Mouse (Mus musculus) lung, adult 2 months (tissue): ENCODE results near the gene Inpp5k.

Source experiments
- CTCF ChIP-seq: fragments of 200-500 bp; IDR thresholded peaks from 2 replicates; pipeline ENCODE4 v1.5.1; 2011; ENCODE audit warnings: mild to moderate bottlenecking, low read length, control low read depth; ENCODE audit not compliant: insufficient read depth
- POLR2A ChIP-seq: fragments of 200-500 bp; IDR thresholded peaks from 2 replicates; pipeline ENCODE4 v1.6.1; 2011; ENCODE audit warnings: low read depth, mild to moderate bottlenecking, control low read depth, low read length, borderline replicate concordance; ENCODE audit errors: extremely low read depth

DNA sequence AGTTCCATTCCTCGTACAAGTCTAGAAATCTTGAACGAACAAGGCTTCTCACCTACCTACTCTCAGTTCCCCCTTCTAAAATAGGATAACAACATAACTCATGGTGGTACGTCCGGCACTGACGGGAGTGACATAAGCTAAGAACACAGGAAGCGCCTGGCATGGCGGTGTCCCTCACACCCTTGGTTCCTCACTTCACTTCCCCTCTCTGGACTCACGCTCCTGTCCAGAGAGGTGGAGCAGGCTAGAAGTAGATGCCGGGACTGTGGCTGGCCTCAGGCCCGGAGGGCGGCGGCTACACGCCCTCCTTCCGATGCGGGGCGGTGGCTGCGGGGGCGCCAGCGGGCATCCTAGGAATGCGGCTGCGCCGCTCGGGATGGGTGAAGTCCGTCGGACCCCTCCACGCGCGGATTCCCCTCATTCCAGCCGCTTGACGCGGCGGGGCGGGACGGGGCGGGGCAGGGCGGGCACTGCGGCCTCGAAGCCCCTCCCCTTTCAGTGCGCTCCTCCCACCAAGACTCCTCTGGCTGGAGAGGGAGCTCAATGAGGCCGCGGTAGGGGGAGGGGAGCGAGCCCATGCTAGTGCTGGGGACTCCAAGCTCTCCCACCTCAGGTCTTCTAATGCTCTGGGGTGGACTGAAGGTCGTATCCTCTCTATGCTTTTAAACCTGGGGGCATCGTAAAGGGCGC is 23.1 kb downstream of the Inpp5k start:
- TF ChIP-seq POLR2A = peak; percentile 80; the same call in 1 of the 2 replicates
- no peak for TF ChIP-seq CTCF
